Mouse (Mus musculus): ENCODE measurements around the gene Smtnl2. TPM values are rescaled to one million over a fixed set of nuclear protein-coding genes. Genes with fewer than 3 reads are reported as not detected.

Gene Smtnl2
- polyA plus RNA-seq, 1 experiment from 2014 or later, result 26.9 TPM

- Histone ChIP-seq H3K4me1 (replicated peaks; ENCODE audit: control insufficient read depth, insufficient read depth) (no peaks in the 10 kb centered on the region), H3K4me2 (replicated peaks; ENCODE audit: low read depth) (no peak overlapping the region), H3K36me3 (ENCODE audit: control insufficient read depth, insufficient read depth, low read length) (no peaks in the 10 kb centered on the region), H3K9ac (ENCODE audit: low read length) (no peak overlapping the region), H3K27ac (replicated peaks) (no peak overlapping the region), H3K9me3 (ENCODE audit: control insufficient read depth, low read length) (no peaks in the 10 kb centered on the region), H3K27me3 (ENCODE audit: control insufficient read depth, insufficient read depth, low read length) (no peaks in the 10 kb centered on the region), H3K4me3 (ENCODE audit: low read depth, low read length) (no peak overlapping the region)
- ATAC-seq (ENCODE audit: low FRiP score, low TSS enrichment) (no peak), DNase-seq (ENCODE audit: low spot score) (no peak)
- 69% methylated on average over 9 of the region's 9 CpGs for WGBS
- TF ChIP-seq CTCF (IDR thresholded peaks at IDR 0.05; ENCODE audit: low read depth) (no peak), EP300 (optimal IDR thresholded peaks at IDR 0.05) (no peak)
Measured at GRCm38 (mm10) chr11:72366126-72366525, 45.4 kb downstream of the Smtnl2 start.

- TF ChIP-seq CTCF (IDR thresholded peaks at IDR 0.05; ENCODE audit: low read depth), result no peak
- ATAC-seq (ENCODE audit: low FRiP score, low TSS enrichment) (no peak), DNase-seq (ENCODE audit: low spot score) (no peak)
- WGBS, result 91% methylated on average over 5 of the region's 5 CpGs
- H3K4me3 ChIP-seq (ENCODE audit: low read depth, low read length), result no peak overlapping the region
- no peak overlapping the region for H3K9ac ChIP-seq (ENCODE audit: low read length)
- H3K27me3 ChIP-seq (ENCODE audit: control insufficient read depth, insufficient read depth, low read length), result no peaks in the 10 kb centered on the region
- H3K27ac ChIP-seq (replicated peaks), result no peak overlapping the region
- H3K36me3 ChIP-seq (ENCODE audit: control insufficient read depth, insufficient read depth, low read length), result no peaks in the 10 kb centered on the region
- H3K4me1 ChIP-seq (replicated peaks; ENCODE audit: control insufficient read depth, insufficient read depth), result no peaks in the 10 kb centered on the region
- H3K4me2 ChIP-seq (replicated peaks; ENCODE audit: low read depth), result no peak overlapping the region
- H3K9me3 ChIP-seq (ENCODE audit: control insufficient read depth, low read length), result no peaks in the 10 kb centered on the region
Measured at GRCm38 (mm10) chr11:72364526-72364925, 47.0 kb downstream of the Smtnl2 start.

- ATAC-seq (ENCODE audit: low FRiP score, low TSS enrichment), result no peak
Measured at GRCm38 (mm10) chr11:72363523-72364240, 47.8 kb downstream of the Smtnl2 start.

GRCm38 (mm10) chr11:72362347-72362741, 49.2 kb downstream of the Smtnl2 start, which contains the start of gene Tekt1:
Tekt1 (minus strand) TSS chr11:72362442.
- Histone ChIP-seq H3K9ac (ENCODE audit: low read length) (peak within 1 kb of the TSS; percentile 47), H3K4me3 (ENCODE audit: low read depth, low read length) (peak within 1 kb of the TSS; percentile 42), H3K9me3 (ENCODE audit: control insufficient read depth, low read length) (no peaks in the 10 kb centered on the region), H3K4me1 (replicated peaks; ENCODE audit: control insufficient read depth, insufficient read depth) (no peaks in the 10 kb centered on the region), H3K36me3 (ENCODE audit: control insufficient read depth, insufficient read depth, low read length) (no peaks in the 10 kb centered on the region), H3K4me2 (replicated peaks; ENCODE audit: low read depth) (peak within 1 kb of the TSS; percentile 81), H3K27ac (replicated peaks) (no peak within 1 kb of the TSS), H3K27me3 (ENCODE audit: control insufficient read depth, insufficient read depth, low read length) (no peaks in the 10 kb centered on the region)
- DNase-seq (ENCODE audit: low spot score), result no peak
- no peak for ATAC-seq (ENCODE audit: low FRiP score, low TSS enrichment)
- TF ChIP-seq CTCF (IDR thresholded peaks at IDR 0.05; ENCODE audit: low read depth) (no peak), EP300 (optimal IDR thresholded peaks at IDR 0.05) (no peak)
- 32% methylated on average over 10 of the region's 10 CpGs for WGBS

More at GRCm38 (mm10) chr11:72363523-72364240, 47.8 kb downstream of the Smtnl2 start:
- Histone ChIP-seq H3K4me1 (replicated peaks; ENCODE audit: control insufficient read depth, insufficient read depth) (no peaks in the 10 kb centered on the region), H3K4me3 (ENCODE audit: low read depth, low read length) (no peak overlapping the region), H3K36me3 (ENCODE audit: control insufficient read depth, insufficient read depth, low read length) (no peaks in the 10 kb centered on the region), H3K27me3 (ENCODE audit: control insufficient read depth, insufficient read depth, low read length) (no peaks in the 10 kb centered on the region), H3K9me3 (ENCODE audit: control insufficient read depth, low read length) (no peaks in the 10 kb centered on the region), H3K27ac (replicated peaks) (no peak overlapping the region), H3K9ac (ENCODE audit: low read length) (no peak overlapping the region), H3K4me2 (replicated peaks; ENCODE audit: low read depth) (no peak overlapping the region)
- 55% methylated on average over 8 of the region's 8 CpGs for WGBS
- TF ChIP-seq EP300 (optimal IDR thresholded peaks at IDR 0.05) (no peak), CTCF (IDR thresholded peaks at IDR 0.05; ENCODE audit: low read depth) (no peak)
- no peak for DNase-seq (ENCODE audit: low spot score)

- DNase-seq (ENCODE audit: low spot score), result peak; percentile 63
- H3K4me2 ChIP-seq (replicated peaks; ENCODE audit: low read depth), result peak overlapping the region; percentile 81
- 6% methylated on average over 42 of the region's 42 CpGs for WGBS
Measured at GRCm38 (mm10) chr11:72361385-72362346, 49.8 kb downstream of the Smtnl2 start.

More at GRCm38 (mm10) chr11:72361385-72362346, 49.8 kb downstream of the Smtnl2 start:
- no peaks in the 10 kb centered on the region for H3K9me3 ChIP-seq (ENCODE audit: control insufficient read depth, low read length)
- no peaks in the 10 kb centered on the region for H3K27me3 ChIP-seq (ENCODE audit: control insufficient read depth, insufficient read depth, low read length)
- TF ChIP-seq EP300 (optimal IDR thresholded peaks at IDR 0.05) (no peak), CTCF (IDR thresholded peaks at IDR 0.05; ENCODE audit: low read depth) (no peak)
- ATAC-seq (ENCODE audit: low FRiP score, low TSS enrichment), result no peak
- H3K9ac ChIP-seq (ENCODE audit: low read length), result peak overlapping the region; percentile 47
- no peaks in the 10 kb centered on the region for H3K4me1 ChIP-seq (replicated peaks; ENCODE audit: control insufficient read depth, insufficient read depth)
- peak overlapping the region; percentile 42 for H3K4me3 ChIP-seq (ENCODE audit: low read depth, low read length)
- no peak overlapping the region for H3K27ac ChIP-seq (replicated peaks)
- H3K36me3 ChIP-seq (ENCODE audit: control insufficient read depth, insufficient read depth, low read length), result no peaks in the 10 kb centered on the region
